Mouse (Mus musculus) C2C12 (cell line): ENCODE data around the gene Il17a.
"Not testable (repeated sequence)": the region's sequence is repeated elsewhere in the genome, so short reads cannot be mapped to it uniquely, and the experiment has no call there.

Experiments
- CTCF ChIP-seq: IDR thresholded peaks from one replicate; pipeline ENCODE4 v1.5.1; 2011; ENCODE audit not compliant: control insufficient read depth, insufficient read depth, insufficient read length
- FOSL1 ChIP-seq: IDR thresholded peaks from one replicate; pipeline ENCODE4 v1.8.0; 2011; ENCODE audit warnings: mild to moderate bottlenecking, low read length; ENCODE audit not compliant: poor library complexity, insufficient read depth, severe bottlenecking
- MAX ChIP-seq: IDR thresholded peaks from one replicate; pipeline ENCODE4 v1.6.1; 2011; ENCODE audit warnings: mild to moderate bottlenecking, control low read depth
- MYOD1 ChIP-seq: IDR thresholded peaks from one replicate; pipeline ENCODE4 v1.6.1; 2011; ENCODE audit warnings: low read depth; ENCODE audit not compliant: control insufficient read depth, insufficient read length

DNA sequence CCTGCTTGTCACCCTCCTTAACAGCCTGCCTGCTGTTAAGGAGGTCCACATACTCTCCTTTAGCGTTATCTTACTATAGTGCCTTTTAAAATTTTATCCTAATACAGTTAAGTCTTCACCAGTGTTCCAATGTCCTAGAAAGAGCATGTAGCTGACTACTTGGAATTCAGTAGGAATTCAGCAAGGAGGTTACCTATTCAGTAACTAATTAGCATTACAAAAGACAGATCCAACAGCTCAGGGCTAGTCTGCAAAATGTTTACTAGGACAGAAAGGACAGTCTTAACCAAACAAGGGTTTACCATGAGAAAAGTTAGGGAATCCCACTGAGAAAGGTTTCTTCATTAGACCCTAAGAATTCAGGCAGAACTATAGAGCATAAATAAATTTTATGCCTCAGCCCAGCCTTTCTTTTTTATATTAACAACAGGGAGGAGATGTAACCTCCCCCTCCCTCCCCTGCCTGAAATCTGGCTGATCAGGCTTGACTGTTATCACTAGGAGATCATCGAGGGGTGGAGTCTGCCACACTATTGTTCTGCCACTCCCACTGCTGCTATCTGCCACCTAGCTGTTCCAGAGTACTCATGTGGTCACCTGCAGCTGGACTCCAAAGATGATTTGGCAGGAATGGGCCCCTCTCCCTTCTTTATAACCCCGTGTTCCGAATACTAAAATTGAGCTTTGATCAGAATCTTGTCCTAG, 43.5 kb downstream of the Il17a start:
- not testable (repeated sequence) for TF ChIP-seq CTCF, FOSL1, MYOD1, MAX
